Mouse (Mus musculus): ENCODE measurements at regions not wholly inside any gene's neighbourhood (a gene's known extent, or its start where the extent isn't known, plus 50 kb on each side); places are given as distances from the start of the nearest gene placed in this dataset.

- TF ChIP-seq ZC3H11A (IDR thresholded peaks at IDR 0.05; ENCODE audit: borderline replicate concordance, low read depth, low read length) (no peak), CHD2 (IDR thresholded peaks at IDR 0.05; ENCODE audit: low read depth, low read length) (no peak), MAFK (IDR thresholded peaks at IDR 0.05; ENCODE audit: insufficient read depth, low read depth, low read length) (no peak), ZNF384 (IDR thresholded peaks at IDR 0.05; ENCODE audit: low read depth, low read length) (no peak), HCFC1 (IDR thresholded peaks at IDR 0.05; ENCODE audit: borderline replicate concordance, insufficient read depth, low read length) (no peak)
Measured at GRCm38 (mm10) chr11:71299479-71299878, 68.9 kb upstream of the Nlrp1b start.
